In the genomic region with DNA sequence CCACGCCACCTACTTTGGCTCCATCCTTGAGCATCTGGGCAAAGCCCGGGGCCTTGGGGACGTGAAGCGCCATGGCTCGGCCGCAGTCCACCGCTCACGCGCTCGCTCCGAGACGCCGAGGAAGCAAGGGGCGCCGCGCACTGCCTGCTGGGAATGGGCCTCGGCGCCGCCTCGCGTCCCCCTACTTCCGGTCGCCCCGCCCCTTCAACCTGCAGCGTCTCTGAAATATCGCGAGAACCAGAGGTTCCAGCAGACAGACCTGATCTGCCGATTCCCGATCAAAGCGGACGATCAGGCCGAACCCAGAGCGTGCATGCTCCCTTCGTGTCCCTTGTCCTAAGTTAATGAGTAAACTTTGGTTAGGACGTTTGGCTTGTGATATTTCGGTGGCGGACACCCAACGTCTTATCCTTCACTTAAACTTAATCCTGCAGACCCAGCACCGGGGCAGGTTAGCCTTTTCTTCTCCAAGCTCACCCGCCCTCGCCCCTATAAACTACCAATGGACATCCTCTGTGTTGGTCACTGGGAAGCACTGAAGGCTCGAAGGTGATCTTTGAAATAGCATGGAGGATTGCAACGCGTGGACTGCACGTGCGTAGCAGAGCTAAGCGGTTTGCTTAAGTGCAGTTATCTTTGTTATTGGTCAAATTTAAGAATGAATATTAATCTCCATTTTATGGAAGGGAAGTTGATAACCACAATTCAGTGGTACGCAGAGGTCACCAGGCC, we compare ENCODE assay signal across 8 mouse cellular contexts. TPM values are rescaled to one million over a fixed set of nuclear protein-coding genes. Genes with fewer than 3 reads are reported as not detected.
DNase-seq lines count a peak whose midpoint lies in the region; ATAC-seq and TF ChIP-seq lines count a peak whose summit lies in the region.

Cct8 (minus strand) TSS at position 158 of the 732 bp plus-strand sequence.

- H3ac ChIP-seq in C2C12 (ENCODE audit: control insufficient read depth, insufficient read length, low read depth) = peak within 1 kb of the TSS; percentile 74
- H3ac ChIP-seq in myocyte (ENCODE audit: control insufficient read depth, insufficient read length) = peak within 1 kb of the TSS; percentile 35

- ATAC-seq in heart, embryonic 11.5 days (replicated peaks; ENCODE audit: insufficient number of reproducible peaks, low FRiP score, low TSS enrichment) = peak; percentile 93
- ATAC-seq in kidney, embryonic 16.5 days (ENCODE audit: low FRiP score, low TSS enrichment) = peak; percentile 96

- H3K36me3 ChIP-seq in C2C12 (ENCODE audit: control insufficient read depth, insufficient read depth) = peaks cover 36% of the 10 kb centered on the region
- H3K36me3 ChIP-seq in erythroblast, embryonic 14.5 days (ENCODE audit: control insufficient read depth) = peaks cover 36% of the 10 kb centered on the region
- peaks cover 11% of the 10 kb centered on the region for H3K36me3 ChIP-seq in heart, embryonic 11.5 days (ENCODE audit: control insufficient read depth, insufficient read depth, low read length)
- peaks cover 17% of the 10 kb centered on the region for H3K36me3 ChIP-seq in kidney, embryonic 16.5 days (ENCODE audit: insufficient read depth, low read length)
- peaks cover 24% of the 10 kb centered on the region for H3K36me3 ChIP-seq in liver, adult 2 months (ENCODE audit: control insufficient read depth, insufficient read depth, low read length)
- peaks cover 27% of the 10 kb centered on the region for H3K36me3 ChIP-seq in myocyte (ENCODE audit: control insufficient read depth, insufficient read depth)
- H3K36me3 ChIP-seq in splenic B cell, adult 2 months (ENCODE audit: control insufficient read depth, insufficient read depth, low read length, poor library complexity, severe bottlenecking) = 0 out of 2 replicates have a peak, but pooled peaks cover 2% of the 10 kb centered on the region

- peak within 1 kb of the TSS; percentile 82 for H3K27ac ChIP-seq in heart, embryonic 11.5 days (ENCODE audit: low read depth, low read length)
- H3K27ac ChIP-seq in kidney, embryonic 16.5 days (ENCODE audit: low read length) = peak within 1 kb of the TSS; percentile 95
- peak within 1 kb of the TSS; percentile 94 for H3K27ac ChIP-seq in liver, adult 2 months (replicated peaks; ENCODE audit: insufficient read depth, low read depth, low read length)

- WGBS in heart, embryonic 11.5 days (ENCODE audit: insufficient replicate concordance) = under 1% methylated on average over 47 of the region's 48 CpGs
- under 1% methylated on average over 48 of the region's 48 CpGs for WGBS in kidney, embryonic 16.5 days
- under 1% methylated on average over 48 of the region's 48 CpGs for WGBS in liver, adult 2 months

- peak within 1 kb of the TSS; percentile 97 for H3K4me3 ChIP-seq in C2C12 (ENCODE audit: insufficient read depth, poor library complexity, severe bottlenecking)
- peak within 1 kb of the TSS; percentile 79 for H3K4me3 ChIP-seq in erythroblast, embryonic 14.5 days (replicated peaks)
- peak within 1 kb of the TSS; percentile 90 for H3K4me3 ChIP-seq in heart, embryonic 11.5 days (ENCODE audit: low read depth, low read length)
- H3K4me3 ChIP-seq in kidney, embryonic 16.5 days (ENCODE audit: low read length) = peak within 1 kb of the TSS; percentile 88
- peak within 1 kb of the TSS; percentile 98 for H3K4me3 ChIP-seq in liver, adult 2 months (ENCODE audit: insufficient read depth, low read depth, low read length)
- H3K4me3 ChIP-seq in myocyte = peak within 1 kb of the TSS; percentile 95

- H3K4me2 ChIP-seq in heart, embryonic 11.5 days = peak within 1 kb of the TSS; percentile 89
- peak within 1 kb of the TSS; percentile 91 for H3K4me2 ChIP-seq in kidney, embryonic 16.5 days (replicated peaks; ENCODE audit: low read depth, low read length)
- H3K4me2 ChIP-seq in myocyte (ENCODE audit: low read depth) = peak within 1 kb of the TSS; percentile 89

- H3K79me3 ChIP-seq in C2C12 (ENCODE audit: low read depth) = peaks cover 40% of the 10 kb centered on the region

- H3K9ac ChIP-seq in heart, embryonic 11.5 days (ENCODE audit: low read depth, low read length) = peak within 1 kb of the TSS; percentile 94
- peak within 1 kb of the TSS; percentile 93 for H3K9ac ChIP-seq in kidney, embryonic 16.5 days (replicated peaks; ENCODE audit: low read length)
- H3K9ac ChIP-seq in liver, adult 2 months (ENCODE audit: low read depth, low read length) = peak within 1 kb of the TSS; percentile 99

- no peak for TF ChIP-seq CTCF in C2C12 (IDR thresholded peaks at IDR 0.05; ENCODE audit: control insufficient read depth, insufficient read depth, insufficient read length)
- TF ChIP-seq CTCF in brain, embryonic 14.5 days (IDR thresholded peaks at IDR 0.05; ENCODE audit: borderline replicate concordance, extremely low read depth, insufficient read depth, insufficient read length) = no peak
- no peak for TF ChIP-seq CTCF in liver, adult 2 months (IDR thresholded peaks at IDR 0.05; ENCODE audit: low read depth, low read length)

- peak; percentile 99 for DNase-seq in brain, embryonic 14.5 days (ENCODE audit: low read depth)
- peak; percentile 97 for DNase-seq in liver, adult 2 months (ENCODE audit: extremely low read depth, low read depth, low spot score)
- DNase-seq in splenic B cell, adult 2 months (ENCODE audit: low read depth, low spot score) = peak; percentile 98

- H3K4me1 ChIP-seq in erythroblast, embryonic 14.5 days (ENCODE audit: control insufficient read depth) = peaks cover 38% of the 10 kb centered on the region
- H3K4me1 ChIP-seq in heart, embryonic 11.5 days (ENCODE audit: control insufficient read depth, insufficient read depth, low read length) = peaks cover 10% of the 10 kb centered on the region
- peaks cover 17% of the 10 kb centered on the region for H3K4me1 ChIP-seq in kidney, embryonic 16.5 days (ENCODE audit: insufficient read depth, low read length)
- H3K4me1 ChIP-seq in liver, adult 2 months (ENCODE audit: control insufficient read depth, insufficient read depth, low read length) = peaks cover 10% of the 10 kb centered on the region; the same call in 1 of the 2 replicates

- H3K27me3 ChIP-seq in C2C12 (ENCODE audit: control insufficient read depth, insufficient read depth, insufficient read length) (no peaks in the 10 kb centered on the region), myocyte (ENCODE audit: control insufficient read depth, insufficient read depth, insufficient read length) (no peaks in the 10 kb centered on the region)
- H3K27me3 ChIP-seq in erythroblast, embryonic 14.5 days (ENCODE audit: control insufficient read depth) = no peaks in the 10 kb centered on the region
- H3K27me3 ChIP-seq in heart, embryonic 11.5 days (ENCODE audit: control insufficient read depth, insufficient read depth, low read length) = no peaks in the 10 kb centered on the region
- H3K27me3 ChIP-seq in kidney, embryonic 16.5 days (ENCODE audit: insufficient read depth, low read length) = no peaks in the 10 kb centered on the region
- no peaks in the 10 kb centered on the region for H3K27me3 ChIP-seq in liver, adult 2 months (ENCODE audit: control insufficient read depth, insufficient read depth, low read length)
- H3K27me3 ChIP-seq in splenic B cell, adult 2 months (ENCODE audit: control insufficient read depth, insufficient read depth, low read length, poor library complexity, severe bottlenecking) = no peaks in the 10 kb centered on the region

- H3K9me3 ChIP-seq in erythroblast, embryonic 14.5 days (ENCODE audit: control insufficient read depth, low read length) = no peaks in the 10 kb centered on the region
- H3K9me3 ChIP-seq in heart, embryonic 11.5 days (replicated peaks; ENCODE audit: control insufficient read depth, low read length) = no peaks in the 10 kb centered on the region
- H3K9me3 ChIP-seq in kidney, embryonic 16.5 days (ENCODE audit: low read length) = no peaks in the 10 kb centered on the region

- TF ChIP-seq POLR2A in brain, embryonic 14.5 days (IDR thresholded peaks at IDR 0.05; ENCODE audit: borderline replicate concordance, extremely low read depth, insufficient read depth, insufficient read length, poor library complexity, severe bottlenecking) = peak; percentile 91
- peak; percentile 83 for TF ChIP-seq POLR2A in liver, adult 2 months (IDR thresholded peaks at IDR 0.05; ENCODE audit: extremely low read depth, insufficient read depth, low read length)
- peak; percentile 96 for TF ChIP-seq POLR2A in myocyte (IDR thresholded peaks at IDR 0.05; ENCODE audit: insufficient read length, low read depth)

- H3K79me2 ChIP-seq in C2C12 (ENCODE audit: control insufficient read depth, insufficient read depth) (peaks cover 59% of the 10 kb centered on the region), myocyte (ENCODE audit: control insufficient read depth, insufficient read depth) (peaks cover 40% of the 10 kb centered on the region)
- peaks cover 14% of the 10 kb centered on the region; the same call in 1 of the 2 replicates for H3K79me2 ChIP-seq in liver, adult 2 months (ENCODE audit: control insufficient read depth, insufficient read depth, low read length)

TF ChIP-seq in C2C12, 6 proteins besides CTCF, POLR2A, EP300 and RAD21:
- TF ChIP-seq CEBPB (IDR thresholded peaks at IDR 0.05; ENCODE audit: low read depth) (no peak), MAX (IDR thresholded peaks at IDR 0.05) (peak; percentile 82), MYOG (IDR thresholded peaks at IDR 0.05; ENCODE audit: control insufficient read depth, extremely low read depth, insufficient read length) (no peak), FOSL1 (IDR thresholded peaks at IDR 0.05; ENCODE audit: insufficient read depth, low read length, poor library complexity, severe bottlenecking) (no peak), MYOD1 (IDR thresholded peaks at IDR 0.05; ENCODE audit: control insufficient read depth, insufficient read length, low read depth) (no peak), USF1 (IDR thresholded peaks at IDR 0.05; ENCODE audit: low read depth) (no peak)

TF ChIP-seq in myocyte, 11 proteins besides CTCF, POLR2A, EP300 and RAD21 (continues in another document):
- no peak for TF ChIP-seq TCF12 (IDR thresholded peaks at IDR 0.05; ENCODE audit: insufficient read depth, poor library complexity, severe bottlenecking)
- no peak for TF ChIP-seq E2F4 (IDR thresholded peaks at IDR 0.05; ENCODE audit: insufficient read depth)
- TF ChIP-seq CEBPB (IDR thresholded peaks at IDR 0.05; ENCODE audit: insufficient read depth, poor library complexity, severe bottlenecking) = no peak
- TF ChIP-seq REST (IDR thresholded peaks at IDR 0.05; ENCODE audit: insufficient read depth, insufficient read length) = peak; percentile 35
- no peak for TF ChIP-seq MAX (IDR thresholded peaks at IDR 0.05; ENCODE audit: low read depth)
- TF ChIP-seq USF1 (IDR thresholded peaks at IDR 0.05; ENCODE audit: low read depth) = no peak
- TF ChIP-seq TCF3 (IDR thresholded peaks at IDR 0.05; ENCODE audit: insufficient read length, low read depth) = no peak

RNA-seq across cellular contexts. Expression of gene Cct8, which starts in this region (rescaled TPM):
- polyA plus RNA-seq in C2C12 (2012; fragmentation: generic; extraction: Trizol) (162 TPM), myocyte (2012; fragmentation: generic; extraction: Trizol) (133 TPM)
- polyA plus RNA-seq in brain, embryonic 14.5 days (2012; rRNA removed) = 180 and 193 TPM in 2 replicates
- polyA plus RNA-seq in erythroblast, embryonic 14.5 days (2012) = 3.5 and 5.3 TPM in 2 replicates
- polyA plus RNA-seq in heart, embryonic 11.5 days (2014; fragmentation: Nextera tagmentation; extraction: Ambion mirVana) = 369 and 404 TPM in 2 replicates
- 462 and 493 TPM in 2 replicates for polyA plus RNA-seq in kidney, embryonic 16.5 days (2015; fragmentation: Nextera tagmentation; extraction: Ambion mirVana)
- total RNA-seq in liver, adult 2 months (2014; rRNA removed) = 106 and 121 TPM in 2 replicates
- 22.5 and 24.9 TPM in 2 replicates for polyA plus RNA-seq in liver, adult 2 months (2012; rRNA removed)

Comparison
In these comparisons a context has a peak if more than half of its experiments do, and no peak if none do; other contexts are left out.
1. Peak in every context shown above with its lines: DNase-seq, ATAC-seq, H3K4me3 ChIP-seq and H3K27ac ChIP-seq.